Mouse (Mus musculus) megakaryocyte, embryonic 14.5 days (primary cell): ENCODE results near the gene Gm49322.

ENCODE experiments used
- FLI1 ChIP-seq: IDR thresholded peaks from 2 replicates; pipeline ENCODE4 v1.6.1; 2012; ENCODE audit warnings: low read length, inconsistent platforms, mixed read lengths
- GATA1 ChIP-seq: IDR thresholded peaks from 3 replicates; pipeline ENCODE4 v1.6.1; 2012; ENCODE audit warnings: mixed read lengths, low read length, inconsistent platforms, borderline replicate concordance

GRCm38 (mm10) chr10:80570871-80571836 is 34.7 kb upstream of the Gm49322 start:
- no peak for TF ChIP-seq GATA1
- TF ChIP-seq FLI1: no peak
